Mouse (Mus musculus) C2C12 (cell line): ENCODE results near the gene Dirc2.

Experiments
- CTCF ChIP-seq: IDR thresholded peaks from one replicate; pipeline ENCODE4 v1.5.1; 2011; ENCODE audit not compliant: control insufficient read depth, insufficient read depth, insufficient read length
- MYOD1 ChIP-seq: IDR thresholded peaks from one replicate; pipeline ENCODE4 v1.6.1; 2011; ENCODE audit warnings: low read depth; ENCODE audit not compliant: control insufficient read depth, insufficient read length

GRCm38 (mm10) chr16:35729151-35729738, 39.9 kb downstream of the Dirc2 start:
- TF ChIP-seq MYOD1, result no peak
- no peak for TF ChIP-seq CTCF
